Mouse (Mus musculus) midbrain, embryonic 11.5 days (tissue): ENCODE results near the gene Ptch2. TPM values are rescaled to one million over a fixed set of nuclear protein-coding genes. Genes with fewer than 3 reads are reported as not detected.

Experiments
- ATAC-seq: fragments of 200-750 bp; cut with Nextera tagmentation; 2 replicates; pipeline ENCODE4 v1.8.0; 2017; ENCODE audit warnings: moderate TSS enrichment, moderate library complexity; ENCODE audit not compliant: low FRiP score
- DNase-seq: peaks from one replicate; pipeline ENCODE4 v3.0.0; 2015; ENCODE audit warnings: low spot score; ENCODE audit errors: missing footprints
- H3K27ac ChIP-seq: fragments of 300-500 bp; sonication (generic); 2 replicates; pipeline ENCODE4 v1.5.1; 2014; ENCODE audit warnings: low read depth, low read length
- H3K27me3 ChIP-seq: fragments of 300-500 bp; sonication (generic); 2 replicates; pipeline ENCODE4 v1.6.1; 2014; ENCODE audit warnings: mild to moderate bottlenecking, low read length, moderate library complexity, mixed read lengths; ENCODE audit not compliant: control insufficient read depth, insufficient read depth
- H3K36me3 ChIP-seq: fragments of 300-500 bp; sonication (generic); 2 replicates; pipeline ENCODE4 v1.6.1; 2014; ENCODE audit warnings: mild to moderate bottlenecking, low read length, moderate library complexity, mixed read lengths; ENCODE audit not compliant: control insufficient read depth, insufficient read depth
- H3K4me1 ChIP-seq: fragments of 300-500 bp; sonication (generic); 2 replicates; pipeline ENCODE4 v1.6.1; 2014; ENCODE audit warnings: low read length; ENCODE audit not compliant: control insufficient read depth, insufficient read depth
- H3K4me2 ChIP-seq: fragments of 300-500 bp; sonication (generic); 2 replicates; pipeline ENCODE4 v1.6.1; 2014; ENCODE audit warnings: mild to moderate bottlenecking, moderate library complexity
- H3K4me3 ChIP-seq: fragments of 300-500 bp; sonication (generic); 2 replicates; pipeline ENCODE4 v1.5.1; 2014; ENCODE audit warnings: low read depth, low read length
- H3K9ac ChIP-seq: fragments of 300-500 bp; sonication (generic); 2 replicates; pipeline ENCODE4 v1.6.1; 2014; ENCODE audit warnings: low read length
- H3K9me3 ChIP-seq: fragments of 300-500 bp; sonication (generic); 2 replicates; pipeline ENCODE4 v1.6.1; 2016; ENCODE audit warnings: low read length; ENCODE audit not compliant: control insufficient read depth
- WGBS: fragments of 180-500 bp; shearing (Covaris S2); extraction: QIAGEN DNeasy Blood & Tissue Kit; methylation state at CpG from one replicate; pipeline ENCODE4 v1.1.7; 2014; 5-methylcytosine and 5-hydroxymethylcytosine counted together
- polyA plus RNA-seq: library from polyadenylated mRNA; unstranded; fragments of >200 nt; fragmentation: Nextera tagmentation; extraction: Ambion mirVana; gene quantifications from 2 replicates; pipeline ENCODE4 v1.2.1, GENCODE M21; 2014

Gene Ptch2
- polyA plus RNA-seq, 1 experiment from 2014 or later, result 5.0 TPM

- peak overlapping the region; percentile 52 for H3K27ac ChIP-seq
- H3K4me3 ChIP-seq, result peak overlapping the region; percentile 11; the same call in 1 of the 2 replicates
- DNase-seq, result peak; percentile 88
- no peaks in the 10 kb centered on the region for H3K9me3 ChIP-seq
- H3K9ac ChIP-seq, result 0 out of 2 replicates have a peak overlapping the region, but pooled peaks have one; percentile 0
- WGBS, result 59% methylated on average over 6 of the region's 6 CpGs
- peaks cover 3% of the 10 kb centered on the region; the same call in 1 of the 2 replicates for H3K27me3 ChIP-seq
- peak overlapping the region; percentile 72 for H3K4me2 ChIP-seq
- H3K4me1 ChIP-seq, result peaks cover 34% of the 10 kb centered on the region
- H3K36me3 ChIP-seq, result no peaks in the 10 kb centered on the region; the same call in 1 of the 2 replicates
- ATAC-seq, result no peak
Measured at GRCm38 (mm10) chr4:117131198-117131597, 35.3 kb downstream of the Ptch2 start.

DNA sequence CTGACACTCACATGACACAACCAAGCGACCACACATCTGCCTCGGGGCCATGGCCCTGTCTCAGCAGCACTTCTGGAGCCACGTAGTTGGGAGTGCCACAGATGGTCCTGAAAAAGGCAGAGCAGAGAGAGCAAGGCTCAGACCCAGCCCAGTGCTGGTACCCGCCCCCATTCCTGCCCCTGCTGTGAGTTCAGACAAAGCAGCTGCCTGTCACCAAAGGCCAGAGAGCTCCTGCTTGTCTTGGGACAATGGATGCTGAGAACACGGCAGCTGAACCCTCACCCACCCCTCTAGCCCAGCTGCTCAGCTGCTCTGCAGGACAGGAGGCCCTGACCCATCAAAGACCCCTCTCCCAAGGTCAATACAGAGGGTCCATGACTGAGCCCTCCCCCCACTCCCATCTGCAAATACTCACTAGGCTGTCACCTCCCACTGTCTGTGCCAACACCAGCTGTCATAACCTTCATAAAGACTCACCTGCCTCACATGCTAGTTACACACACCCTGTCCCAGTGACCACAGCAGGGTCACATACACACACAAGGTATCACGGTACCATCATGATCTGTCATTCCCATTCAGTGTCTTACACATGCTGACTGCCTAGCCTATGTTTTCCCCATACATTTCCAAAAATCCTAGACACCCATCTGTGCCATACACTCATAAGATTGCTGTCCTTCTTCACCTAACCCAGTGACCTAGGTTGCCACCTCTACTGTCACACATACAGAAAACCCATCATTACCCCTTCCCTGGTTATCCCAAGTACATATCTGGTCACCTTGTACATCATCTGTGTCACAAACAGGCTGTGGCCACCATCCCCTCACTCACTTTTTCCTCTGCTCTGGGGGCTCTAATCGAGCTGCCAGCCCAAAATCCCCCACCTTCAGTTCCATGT lies 36.3 kb downstream of the Ptch2 start:
- Histone ChIP-seq H3K4me2 (peak overlapping the region; percentile 72), H3K36me3 (no peaks in the 10 kb centered on the region; the same call in 1 of the 2 replicates), H3K4me1 (peaks cover 34% of the 10 kb centered on the region), H3K9ac (peak overlapping the region; percentile 80), H3K9me3 (no peaks in the 10 kb centered on the region), H3K4me3 (peak overlapping the region; percentile 90), H3K27me3 (peaks cover 3% of the 10 kb centered on the region; the same call in 1 of the 2 replicates), H3K27ac (peak overlapping the region; percentile 57)
- ATAC-seq, result peak; percentile 79
- DNase-seq, result peak; percentile 95
- 5% methylated on average over 7 of the region's 7 CpGs for WGBS

- Histone ChIP-seq H3K9me3 (no peaks in the 10 kb centered on the region), H3K4me3 (peak overlapping the region; percentile 90), H3K27ac (peak overlapping the region; percentile 57), H3K9ac (peak overlapping the region; percentile 80), H3K36me3 (no peaks in the 10 kb centered on the region; the same call in 1 of the 2 replicates), H3K4me1 (peaks cover 34% of the 10 kb centered on the region), H3K4me2 (peak overlapping the region; percentile 72), H3K27me3 (peaks cover 3% of the 10 kb centered on the region; the same call in 1 of the 2 replicates)
- DNase-seq (peak; percentile 94), ATAC-seq (no peak)
- WGBS, result 2% methylated on average over 11 of the region's 11 CpGs
Measured at GRCm38 (mm10) chr4:117132794-117133143, 36.9 kb downstream of the Ptch2 start.

GRCm38 (mm10) chr4:117133366-117133796 lies 37.5 kb downstream of the Ptch2 start:
- ATAC-seq (peak; percentile 47), DNase-seq (peak; percentile 93)
- under 1% methylated on average over 39 of the region's 42 CpGs for WGBS
- Histone ChIP-seq H3K4me3 (peak overlapping the region; percentile 90), H3K9me3 (no peaks in the 10 kb centered on the region), H3K4me2 (peak overlapping the region; percentile 72), H3K27me3 (peaks cover 3% of the 10 kb centered on the region; the same call in 1 of the 2 replicates), H3K27ac (peak overlapping the region; percentile 57; the same call in 1 of the 2 replicates), H3K36me3 (no peaks in the 10 kb centered on the region; the same call in 1 of the 2 replicates), H3K9ac (peak overlapping the region; percentile 80), H3K4me1 (peaks cover 34% of the 10 kb centered on the region)

DNA sequence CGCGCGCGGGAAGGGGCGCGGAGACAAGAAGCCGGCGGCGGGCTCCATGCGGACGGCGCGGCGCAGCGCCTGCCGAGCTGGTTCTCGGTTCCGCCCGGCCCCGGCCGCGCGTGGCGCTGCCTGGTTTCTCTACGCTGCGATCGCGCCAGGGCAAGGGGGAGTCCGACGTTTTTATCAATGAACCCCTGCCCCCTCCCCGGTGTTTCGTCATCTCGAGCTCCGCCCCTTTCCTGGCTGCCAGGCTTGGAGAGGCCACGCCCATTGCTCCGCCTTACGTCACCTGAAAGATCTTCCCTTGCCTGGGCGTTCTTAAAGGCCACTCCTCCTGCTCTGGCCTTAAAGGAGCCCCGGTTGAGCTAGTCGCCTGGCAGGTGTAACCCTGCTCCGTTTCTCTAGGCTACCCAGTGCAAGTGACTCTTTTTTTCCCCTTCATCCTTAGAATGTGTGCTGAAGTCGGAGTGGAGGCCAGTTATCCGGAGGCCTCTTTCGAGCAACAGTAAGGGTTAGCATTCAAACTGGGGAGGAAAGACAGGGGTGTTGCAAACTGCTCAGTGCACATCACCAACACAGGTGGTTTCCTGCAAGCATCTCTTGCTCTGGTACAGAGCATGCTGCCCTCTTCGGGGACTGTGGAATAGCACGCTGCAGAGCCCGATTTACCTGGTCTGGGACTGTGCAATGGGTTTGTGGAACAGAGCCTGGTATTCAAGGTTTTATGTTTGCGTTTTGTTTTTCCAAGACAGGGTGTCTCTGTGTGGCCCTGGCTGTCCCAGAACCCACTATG lies 38.1 kb downstream of the Ptch2 start, which contains the start of gene Plk3:
Gene Plk3 (minus strand): TSS at position 147 of the 784 bp plus-strand sequence.
- peaks cover 3% of the 10 kb centered on the region; the same call in 1 of the 2 replicates for H3K27me3 ChIP-seq
- DNase-seq (peak; percentile 99), ATAC-seq (peak; percentile 80)
- peak within 1 kb of the TSS; percentile 72 for H3K4me2 ChIP-seq
- H3K9me3 ChIP-seq, result no peaks in the 10 kb centered on the region
- peaks cover 34% of the 10 kb centered on the region for H3K4me1 ChIP-seq
- H3K36me3 ChIP-seq, result no peaks in the 10 kb centered on the region
- 2% methylated on average over 39 of the region's 48 CpGs for WGBS
- peak within 1 kb of the TSS; percentile 90 for H3K4me3 ChIP-seq
- H3K27ac ChIP-seq, result peak within 1 kb of the TSS; percentile 57
- peak within 1 kb of the TSS; percentile 80 for H3K9ac ChIP-seq

DNA sequence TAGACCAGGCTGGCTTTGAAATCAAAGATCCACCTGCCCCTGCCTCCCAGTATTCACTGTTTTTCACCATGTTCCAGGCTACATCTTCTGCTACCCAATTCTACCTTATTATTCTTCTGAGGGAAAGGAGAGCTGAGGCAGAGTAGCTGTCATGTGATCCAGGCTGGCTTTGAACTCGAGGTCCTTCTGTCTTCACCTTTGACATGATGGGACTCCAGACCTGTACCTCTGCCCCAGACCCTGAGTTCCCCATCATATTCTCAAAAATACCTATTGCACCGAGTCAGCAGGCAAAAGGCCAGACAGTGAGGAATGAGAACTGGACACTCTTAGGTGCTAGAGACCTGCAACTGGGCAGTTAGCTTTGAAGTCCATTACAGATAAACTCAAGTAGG lies 38.7 kb downstream of the Ptch2 start:
- Histone ChIP-seq H3K36me3 (no peaks in the 10 kb centered on the region), H3K27ac (no peak overlapping the region), H3K4me2 (no peak overlapping the region), H3K4me3 (no peak overlapping the region), H3K4me1 (peaks cover 34% of the 10 kb centered on the region), H3K27me3 (peaks cover 3% of the 10 kb centered on the region; the same call in 1 of the 2 replicates), H3K9me3 (no peaks in the 10 kb centered on the region), H3K9ac (peak overlapping the region; percentile 47; the same call in 1 of the 2 replicates)
- 30% methylated on average over 2 of the region's 2 CpGs for WGBS
- ATAC-seq (no peak), DNase-seq (peak; percentile 77)

GRCm38 (mm10) chr4:117136034-117136433 lies 40.2 kb downstream of the Ptch2 start:
- peak; percentile 79 for DNase-seq
- Histone ChIP-seq H3K4me2 (no peak overlapping the region), H3K4me1 (peaks cover 27% of the 10 kb centered on the region), H3K27ac (no peak overlapping the region), H3K9ac (no peak overlapping the region), H3K27me3 (no peaks in the 10 kb centered on the region; the same call in 1 of the 2 replicates), H3K36me3 (no peaks in the 10 kb centered on the region), H3K4me3 (no peak overlapping the region), H3K9me3 (no peaks in the 10 kb centered on the region)
- no peak for ATAC-seq
- WGBS, result 22% methylated on average over 8 of the region's 8 CpGs

DNA sequence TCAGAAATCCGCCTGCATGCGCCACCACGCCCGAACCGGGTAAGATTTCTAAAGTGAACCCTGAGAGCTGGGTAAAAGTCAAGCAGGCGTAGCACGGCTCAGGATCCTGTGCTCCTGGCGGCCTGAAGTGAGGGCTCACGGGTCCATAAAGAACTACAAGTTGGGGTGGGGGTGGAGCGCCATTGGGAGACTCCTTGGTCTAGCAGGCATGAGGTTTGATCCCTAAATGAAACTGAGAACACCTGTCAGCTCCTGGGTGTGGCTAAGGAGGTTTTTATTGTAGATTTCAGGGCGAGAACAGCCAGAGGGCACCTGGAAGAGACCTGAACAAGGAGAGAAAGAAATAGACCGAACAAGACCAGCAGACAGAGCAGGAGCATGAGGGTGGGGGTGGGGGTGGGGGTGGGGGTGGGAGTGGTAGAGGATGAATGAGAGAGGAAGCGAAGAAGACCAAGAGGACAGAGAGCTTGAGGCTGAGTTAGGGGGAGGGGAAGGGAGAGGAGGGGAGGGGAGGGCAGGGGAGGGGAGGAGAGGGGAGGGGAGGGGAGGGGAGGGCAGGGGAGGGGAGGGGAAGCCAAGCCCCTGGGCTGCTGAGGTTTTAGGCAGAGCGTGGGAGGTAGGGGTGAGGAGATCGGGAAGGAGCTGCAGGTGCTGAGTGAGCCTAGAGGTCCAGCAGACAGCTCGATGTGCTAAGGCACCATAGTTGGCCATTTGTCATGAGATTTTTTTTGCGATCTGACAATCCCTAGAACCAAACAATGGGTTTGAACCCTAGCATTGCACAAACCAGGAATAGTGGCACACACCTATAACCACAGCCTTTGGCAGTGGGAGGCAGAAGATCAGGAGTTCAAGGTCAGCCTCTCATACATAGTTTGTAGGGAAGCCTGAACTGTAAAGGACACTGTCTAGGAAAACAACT lies 42.7 kb downstream of the Ptch2 start:
- 68% methylated on average over 16 of the region's 17 CpGs for WGBS

More for the DNA sequence above, 42.7 kb downstream of the Ptch2 start:
- peaks cover 8% of the 10 kb centered on the region for H3K4me1 ChIP-seq
- no peak overlapping the region for H3K9ac ChIP-seq
- DNase-seq (peak; percentile 21), ATAC-seq (no peak)
- H3K9me3 ChIP-seq, result no peaks in the 10 kb centered on the region
- H3K4me2 ChIP-seq, result no peak overlapping the region
- no peaks in the 10 kb centered on the region for H3K36me3 ChIP-seq
- H3K27ac ChIP-seq, result no peak overlapping the region
- H3K4me3 ChIP-seq, result no peak overlapping the region
- no peaks in the 10 kb centered on the region; the same call in 1 of the 2 replicates for H3K27me3 ChIP-seq
